Comparison of ENCODE assay signal across 20 mouse cellular contexts in the genomic region with DNA sequence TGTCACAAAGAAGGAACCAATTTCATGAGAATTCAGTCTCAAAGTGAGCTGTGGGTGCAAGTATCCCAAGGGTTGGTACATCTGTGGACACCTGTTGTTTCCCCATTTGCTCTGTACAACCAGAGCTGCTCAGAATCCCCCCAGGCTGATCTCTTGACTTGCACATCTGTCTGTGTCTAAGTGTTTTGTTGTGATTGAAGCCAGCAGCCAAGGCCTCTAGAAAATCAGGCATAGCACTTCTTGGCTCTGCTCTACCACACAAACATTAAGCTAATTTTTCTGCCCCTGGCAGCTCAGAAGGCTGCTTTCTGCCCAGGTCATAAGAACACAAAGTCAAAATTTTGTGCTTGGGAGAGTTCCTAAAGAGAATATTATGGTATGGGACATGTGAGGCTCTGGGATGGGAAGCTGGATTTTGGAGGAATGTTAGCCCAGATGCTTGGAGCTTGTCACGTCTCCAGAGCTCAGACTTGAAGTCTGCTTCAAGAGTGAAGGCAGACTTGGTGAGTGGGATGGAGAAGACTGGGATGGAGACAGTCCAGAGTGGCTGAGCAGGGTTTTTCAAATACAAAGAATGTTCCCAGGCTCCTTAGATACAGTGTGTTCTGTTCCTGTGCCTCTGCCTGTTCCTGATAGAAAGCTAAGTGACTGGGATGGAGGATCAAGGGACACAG. TPM values are rescaled to one million over a fixed set of nuclear protein-coding genes. Genes with fewer than 3 reads are reported as not detected.
DNase-seq lines count a peak whose midpoint lies in the region; ATAC-seq lines count a peak whose summit lies in the region.
"Had no signal": no experiment of that assay in that cellular context is flagged by ENCODE, and none has a peak within 500 bp of the region (broad histone marks: within the 10 kb centered on the region; RNA-seq: fewer than 3 reads in every experiment).

No protein-coding gene starts in this region.

- H3K4me1 ChIP-seq in embryonic facial prominence, embryonic 14.5 days (ENCODE audit: control insufficient read depth, insufficient read depth, low read length): no peaks in the 10 kb centered on the region
- H3K4me1 ChIP-seq in embryonic facial prominence, embryonic 10.5 days: peaks cover 13% of the 10 kb centered on the region
- H3K4me1 ChIP-seq in heart, embryonic 12.5 days (replicated peaks): peaks cover 15% of the 10 kb centered on the region
- peaks cover 15% of the 10 kb centered on the region; the same call in 1 of the 2 replicates for H3K4me1 ChIP-seq in stomach, embryonic 15.5 days
- no peaks in the 10 kb centered on the region for H3K4me1 ChIP-seq in hindbrain, embryonic 10.5 days (replicated peaks)
- H3K4me1 ChIP-seq: forebrain, embryonic 15.5 days; hindbrain, embryonic 12.5 days had no signal

- 46% methylated on average over 1 of the region's 1 CpGs for WGBS in embryonic facial prominence, embryonic 14.5 days
- WGBS in embryonic facial prominence, embryonic 10.5 days: 66% methylated on average over 1 of the region's 1 CpGs
- WGBS in heart, embryonic 12.5 days: 65% methylated on average over 1 of the region's 1 CpGs
- WGBS in stomach, embryonic 15.5 days: 45% methylated on average over 1 of the region's 1 CpGs
- WGBS in hindbrain, embryonic 10.5 days: 73% methylated on average over 1 of the region's 1 CpGs

- no peak overlapping the region for H3K4me3 ChIP-seq in embryonic facial prominence, embryonic 14.5 days (ENCODE audit: low read depth, low read length)
- no peak overlapping the region for H3K4me3 ChIP-seq in embryonic facial prominence, embryonic 10.5 days
- H3K4me3 ChIP-seq in heart, embryonic 12.5 days: no peak overlapping the region
- no peak overlapping the region for H3K4me3 ChIP-seq in stomach, embryonic 15.5 days (replicated peaks)
- no peak overlapping the region for H3K4me3 ChIP-seq in hindbrain, embryonic 10.5 days
- H3K4me3 ChIP-seq: forebrain, embryonic 15.5 days; hindbrain, embryonic 12.5 days had no signal

- peak; percentile 42; the same call in 1 of the 2 replicates for ATAC-seq in embryonic facial prominence, embryonic 14.5 days (ENCODE audit: low read depth)
- ATAC-seq in heart, embryonic 12.5 days (ENCODE audit: insufficient number of reproducible peaks, low FRiP score): no peak
- ATAC-seq in stomach, embryonic 15.5 days (ENCODE audit: insufficient read depth, low FRiP score, low read depth): no peak; the same call in 1 of the 2 replicates
- ATAC-seq: CD4-positive, CD25-positive, alpha-beta regulatory T cell, adult 4 months; forebrain, embryonic 15.5 days; hindbrain, embryonic 16.5 days; inflammation-experienced regulatory T-cells, adult 6 months had no signal

- H3K36me3 ChIP-seq in embryonic facial prominence, embryonic 14.5 days (ENCODE audit: control insufficient read depth, insufficient read depth, low read length): no peaks in the 10 kb centered on the region
- H3K36me3 ChIP-seq in embryonic facial prominence, embryonic 10.5 days (replicated peaks): no peaks in the 10 kb centered on the region
- no peaks in the 10 kb centered on the region for H3K36me3 ChIP-seq in heart, embryonic 12.5 days
- no peaks in the 10 kb centered on the region for H3K36me3 ChIP-seq in stomach, embryonic 15.5 days
- no peaks in the 10 kb centered on the region for H3K36me3 ChIP-seq in hindbrain, embryonic 10.5 days
- H3K36me3 ChIP-seq: forebrain, embryonic 15.5 days; G1E; hindbrain, embryonic 12.5 days had no signal

- no peak overlapping the region for H3K9ac ChIP-seq in embryonic facial prominence, embryonic 14.5 days (ENCODE audit: low read depth, low read length)
- H3K9ac ChIP-seq in heart, embryonic 12.5 days: no peak overlapping the region
- no peak overlapping the region for H3K9ac ChIP-seq in stomach, embryonic 15.5 days
- H3K9ac ChIP-seq: forebrain, embryonic 15.5 days; hindbrain, embryonic 12.5 days had no signal

- peak; percentile 77 for DNase-seq in embryonic facial prominence, embryonic 14.5 days (ENCODE audit: low spot score)
- no peak for DNase-seq in embryonic facial prominence, embryonic 10.5 days (ENCODE audit: low spot score)
- peak; percentile 15 for DNase-seq in heart, postnatal 4 days
- DNase-seq in brain, adult 2 months (ENCODE audit: low read depth, low spot score): peak; percentile 46
- DNase-seq in hindbrain, embryonic 10.5 days (ENCODE audit: low spot score): no peak
- DNase-seq in yolk sac, embryonic 10.5 days (ENCODE audit: low spot score): no peak
- DNase-seq: adrenal gland, adult 8-10 months; B cell, adult 2 months; cerebellum, adult 11-12 months; cerebellum, adult 9-10 months; cerebellum, postnatal 25 days; gastrocnemius, postnatal 14 days had no signal

- H3K4me2 ChIP-seq in embryonic facial prominence, embryonic 14.5 days (ENCODE audit: low read depth, low read length): no peak overlapping the region
- no peak overlapping the region for H3K4me2 ChIP-seq in heart, embryonic 12.5 days
- no peak overlapping the region for H3K4me2 ChIP-seq in stomach, embryonic 15.5 days
- H3K4me2 ChIP-seq: forebrain, embryonic 15.5 days; hindbrain, embryonic 12.5 days had no signal

- H3K9me3 ChIP-seq in embryonic facial prominence, embryonic 14.5 days (ENCODE audit: control insufficient read depth, low read length): no peaks in the 10 kb centered on the region
- no peaks in the 10 kb centered on the region for H3K9me3 ChIP-seq in embryonic facial prominence, embryonic 10.5 days
- H3K9me3 ChIP-seq in heart, embryonic 12.5 days (replicated peaks): no peaks in the 10 kb centered on the region
- H3K9me3 ChIP-seq in stomach, embryonic 15.5 days: no peaks in the 10 kb centered on the region
- H3K9me3 ChIP-seq in hindbrain, embryonic 10.5 days: no peaks in the 10 kb centered on the region
- H3K9me3 ChIP-seq: forebrain, embryonic 15.5 days; G1E; hindbrain, embryonic 12.5 days had no signal

- H3K27ac ChIP-seq in embryonic facial prominence, embryonic 14.5 days (replicated peaks; ENCODE audit: low read depth, low read length): 0 out of 2 replicates have a peak overlapping the region, but pooled peaks have one; percentile 15
- no peak overlapping the region for H3K27ac ChIP-seq in embryonic facial prominence, embryonic 10.5 days (replicated peaks)
- H3K27ac ChIP-seq in heart, embryonic 12.5 days (ENCODE audit: poor library complexity, severe bottlenecking): no peak overlapping the region
- peak overlapping the region; percentile 68; the same call in 1 of the 2 replicates for H3K27ac ChIP-seq in stomach, embryonic 15.5 days
- no peak overlapping the region for H3K27ac ChIP-seq in hindbrain, embryonic 10.5 days
- H3K27ac ChIP-seq: forebrain, embryonic 15.5 days; hindbrain, embryonic 12.5 days had no signal

- H3K27me3 ChIP-seq in embryonic facial prominence, embryonic 14.5 days (replicated peaks; ENCODE audit: control insufficient read depth, insufficient read depth, low read length): no peaks in the 10 kb centered on the region
- no peaks in the 10 kb centered on the region for H3K27me3 ChIP-seq in embryonic facial prominence, embryonic 10.5 days (replicated peaks; ENCODE audit: low read depth, poor library complexity, severe bottlenecking)
- no peaks in the 10 kb centered on the region for H3K27me3 ChIP-seq in heart, embryonic 12.5 days (replicated peaks)
- H3K27me3 ChIP-seq in stomach, embryonic 15.5 days (replicated peaks): no peaks in the 10 kb centered on the region
- H3K27me3 ChIP-seq in hindbrain, embryonic 10.5 days (ENCODE audit: insufficient read depth, poor library complexity, severe bottlenecking): no peaks in the 10 kb centered on the region
- H3K27me3 ChIP-seq: forebrain, embryonic 15.5 days; hindbrain, embryonic 12.5 days had no signal

RNA-seq across cellular contexts. Expression of a gene that starts 9.3 kb away (rescaled TPM):
- polyA plus RNA-seq in embryonic facial prominence, embryonic 14.5 days (2014; fragmentation: Nextera tagmentation; extraction: Ambion mirVana): 38.4 and 41.8 TPM in 2 replicates
- 56.3 and 57.8 TPM in 2 replicates for polyA plus RNA-seq in embryonic facial prominence, embryonic 10.5 days (2016; fragmentation: Nextera tagmentation; extraction: Ambion mirVana)
- total RNA-seq in heart, postnatal 4 days (2021): 10 to 100 TPM; 37.2 to 40.9 TPM
- 51.4 and 52.3 TPM in 2 replicates for polyA plus RNA-seq in heart, embryonic 12.5 days (2016; fragmentation: Nextera tagmentation; extraction: Ambion mirVana)
- 33.0 and 35.1 TPM in 2 replicates for polyA plus RNA-seq in stomach, embryonic 15.5 days (2015; fragmentation: Nextera tagmentation; extraction: Ambion mirVana)
- polyA plus RNA-seq in hindbrain, embryonic 10.5 days (2016; fragmentation: Nextera tagmentation; extraction: Ambion mirVana): 28.1 and 39.3 TPM in 2 replicates

Comparison
In these comparisons a context has a peak if more than half of its experiments do, and no peak if none do; other contexts are left out.
1. DNase-seq: peak in embryonic facial prominence, embryonic 14.5 days (single experiment), heart, postnatal 4 days (single experiment) and brain, adult 2 months (single experiment); none in embryonic facial prominence, embryonic 10.5 days (single experiment), hindbrain, embryonic 10.5 days (single experiment) and yolk sac, embryonic 10.5 days (single experiment).
2. H3K27ac ChIP-seq: peak in embryonic facial prominence, embryonic 14.5 days (single experiment) and stomach, embryonic 15.5 days (single experiment); none in embryonic facial prominence, embryonic 10.5 days (single experiment), heart, embryonic 12.5 days (single experiment) and hindbrain, embryonic 10.5 days (single experiment).